Mouse (Mus musculus): ENCODE measurements at regions not wholly inside any gene's neighbourhood (a gene's known extent, or its start where the extent isn't known, plus 50 kb on each side); places are given as distances from the start of the nearest gene placed in this dataset.

DNA sequence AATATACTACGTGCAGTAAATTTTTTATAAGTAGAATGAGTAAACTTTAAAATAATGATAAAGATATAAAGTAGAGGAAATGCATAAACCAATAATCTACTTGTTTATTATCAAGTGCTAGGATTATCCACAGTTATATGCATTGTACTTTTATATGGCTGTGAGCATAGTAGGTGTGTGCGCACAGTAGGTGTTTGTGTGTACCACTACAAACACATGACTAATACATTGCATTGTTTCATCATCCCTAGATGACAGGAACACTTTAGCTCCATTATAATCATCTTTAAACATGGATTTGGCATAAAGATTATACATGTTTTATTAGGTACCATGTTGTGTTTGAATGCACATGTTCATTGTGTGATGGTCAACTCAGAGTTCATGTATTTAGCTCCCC is 124.7 kb upstream of the Vldlr start:
- TF ChIP-seq CTCF (IDR thresholded peaks at IDR 0.05; ENCODE audit: low read depth, low read length) (no peak), EP300 (IDR thresholded peaks at IDR 0.05; ENCODE audit: insufficient read depth, low read depth, low read length) (no peak)
